Mouse (Mus musculus) granulocyte monocyte progenitor cell, adult 5-6 weeks (primary cell): ENCODE results near the gene Cdc73. TPM values are rescaled to one million over a fixed set of nuclear protein-coding genes. Genes with fewer than 3 reads are reported as not detected.
"Not testable (repeated sequence)": the region's sequence is repeated elsewhere in the genome, so short reads cannot be mapped to it uniquely, and the experiment has no call there.

Experiments used
- ATAC-seq: replicated peaks from 2 replicates; pipeline ENCODE4 v1.8.0; 2016; ENCODE audit warnings: mild to moderate bottlenecking, moderate TSS enrichment, inconsistent platforms; ENCODE audit not compliant: poor library complexity, severe bottlenecking
- total RNA-seq, 2 experiments: library from RNA; stranded (forward) in 1 of 2; stranded (reverse) in 1 of 2; fragments of 200-712, 200-1000 nt in 1 of 2; fragments of >200 nt in 1 of 2; fragmentation: Nextera tagmentation in 1 of 2; gene quantifications; 2 replicates each; pipeline ENCODE4 v1.2.3; 2014 to 2017

The Cdc73 gene
- total RNA-seq, 2 experiments from 2014 or later, result 19.1 to 53.7 TPM

DNA sequence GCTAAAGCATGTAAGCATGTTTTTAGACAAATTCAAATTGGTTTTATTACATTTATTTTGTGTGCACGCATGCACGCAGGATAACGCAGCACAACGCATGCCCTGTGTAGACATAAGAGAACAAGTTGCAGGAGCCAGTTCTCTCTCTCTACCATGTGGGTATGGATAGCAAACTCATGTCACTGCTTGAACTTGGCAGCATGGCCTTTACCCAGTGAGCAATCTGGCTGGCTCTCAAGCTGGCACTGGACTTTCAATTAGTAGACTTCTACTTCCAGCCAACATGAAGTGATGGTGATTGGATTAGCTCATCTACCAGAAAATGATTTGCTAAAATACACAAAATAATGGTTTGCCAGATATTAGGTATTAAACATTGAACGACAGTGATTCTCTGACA, 21.6 kb downstream of the Cdc73 start:
- no peak for ATAC-seq

DNA sequence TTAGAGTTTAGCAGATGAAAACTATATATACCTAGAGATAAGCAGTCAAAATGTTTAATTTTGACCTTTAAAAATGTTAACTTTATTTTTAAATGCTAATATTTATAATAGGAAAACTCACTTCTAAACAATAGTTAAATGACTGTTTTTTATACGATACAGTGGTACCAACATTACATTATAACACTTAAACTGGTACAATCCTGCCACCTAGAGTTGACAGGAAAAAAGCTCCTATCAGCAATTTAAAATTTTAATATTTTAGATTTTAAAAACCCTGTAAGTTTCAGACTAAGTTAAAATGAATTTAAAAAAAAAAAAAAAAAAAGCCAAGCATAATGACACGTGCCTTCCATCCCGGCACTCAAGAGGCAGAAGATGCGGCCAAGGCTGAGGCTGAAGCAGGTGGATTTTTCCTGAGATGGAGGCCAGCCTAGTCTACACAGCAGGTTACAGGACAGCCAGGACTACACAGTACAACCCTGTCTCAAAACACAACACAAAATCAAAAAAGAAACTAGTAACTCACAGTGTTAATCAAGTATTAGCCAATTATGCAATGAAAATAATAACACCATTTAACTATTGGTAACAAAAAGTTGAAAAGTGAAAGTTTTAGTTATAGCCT, 26.8 kb downstream of the Cdc73 start:
- no peak for ATAC-seq

GRCm38 (mm10) chr1:143664786-143665185, 37.9 kb downstream of the Cdc73 start:
- not testable (repeated sequence) for ATAC-seq

DNA sequence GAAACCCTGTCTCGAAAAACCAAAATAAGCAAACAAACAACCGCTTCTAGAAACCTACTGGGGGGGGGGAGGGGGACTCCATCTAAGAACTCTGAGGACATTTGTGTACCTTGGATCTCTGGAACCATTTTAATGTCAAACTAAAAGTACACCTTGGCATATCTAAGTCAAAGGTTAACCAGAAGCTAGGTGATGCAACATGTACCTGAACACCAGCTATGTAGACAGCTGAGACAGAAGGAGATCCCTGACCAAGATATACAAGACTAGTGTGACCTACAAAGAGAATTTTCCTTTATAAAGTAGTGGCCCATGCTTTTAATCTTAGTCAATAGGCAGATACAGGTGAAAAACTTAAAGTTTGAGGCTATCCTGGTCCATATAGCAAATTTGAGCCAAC, 39.5 kb downstream of the Cdc73 start:
- no peak for ATAC-seq

DNA sequence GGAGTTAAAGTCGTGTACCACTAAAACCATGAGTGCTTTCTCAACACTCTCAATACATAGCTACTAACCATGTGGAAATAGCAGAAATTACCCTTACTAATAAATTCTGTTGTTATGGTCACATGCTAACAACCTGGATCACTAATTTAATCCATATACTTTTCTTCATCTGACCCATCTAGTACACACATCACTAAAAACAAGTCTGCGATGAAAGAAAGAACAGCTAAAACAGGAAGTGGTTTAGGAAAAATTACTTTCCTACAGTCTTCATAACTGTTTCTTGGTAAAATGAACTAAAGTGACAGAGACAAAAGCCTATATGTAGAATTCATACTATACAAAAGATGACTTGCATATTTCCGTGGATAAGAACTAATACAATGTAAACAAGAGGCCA, 49.0 kb downstream of the Cdc73 start:
- ATAC-seq, result peak; percentile 40

DNA sequence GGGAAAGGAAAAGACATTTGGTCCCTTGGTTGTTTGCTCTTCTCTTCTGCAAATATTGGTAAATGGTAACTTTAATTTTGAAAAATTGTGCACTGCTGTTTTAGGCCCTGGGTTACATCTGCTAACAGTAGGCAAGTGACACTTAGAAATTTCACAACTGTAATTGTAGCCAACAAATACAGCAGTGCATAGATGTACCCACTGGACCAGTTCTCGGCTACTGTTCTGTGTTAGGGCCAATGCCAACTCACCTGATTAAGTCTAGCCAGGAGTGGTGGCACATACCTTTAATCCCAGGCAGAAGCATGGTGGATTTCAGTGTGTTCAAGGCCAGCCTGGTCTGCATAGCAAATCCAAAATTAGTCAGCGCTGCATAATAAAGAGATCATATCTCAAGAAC, 52.4 kb downstream of the Cdc73 start:
- ATAC-seq, result no peak

DNA sequence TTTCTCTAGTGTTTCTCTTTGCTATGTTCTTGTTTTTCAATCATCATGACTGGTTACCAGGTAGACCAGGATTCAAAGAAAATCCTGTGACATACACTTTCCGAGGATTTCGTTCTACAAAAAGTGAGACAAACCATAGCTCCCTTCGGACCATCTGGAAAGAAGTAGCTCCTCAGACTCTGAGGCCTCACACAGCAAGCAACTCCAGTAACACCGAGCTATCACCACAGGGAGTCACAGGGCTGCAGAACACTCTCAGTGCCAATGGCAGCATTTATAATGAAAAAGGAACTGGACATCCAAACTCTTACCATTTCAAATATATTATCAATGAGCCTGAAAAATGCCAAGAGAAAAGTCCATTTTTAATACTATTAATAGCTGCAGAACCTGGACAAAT, 56.5 kb downstream of the Cdc73 start:
- ATAC-seq, result no peak

DNA sequence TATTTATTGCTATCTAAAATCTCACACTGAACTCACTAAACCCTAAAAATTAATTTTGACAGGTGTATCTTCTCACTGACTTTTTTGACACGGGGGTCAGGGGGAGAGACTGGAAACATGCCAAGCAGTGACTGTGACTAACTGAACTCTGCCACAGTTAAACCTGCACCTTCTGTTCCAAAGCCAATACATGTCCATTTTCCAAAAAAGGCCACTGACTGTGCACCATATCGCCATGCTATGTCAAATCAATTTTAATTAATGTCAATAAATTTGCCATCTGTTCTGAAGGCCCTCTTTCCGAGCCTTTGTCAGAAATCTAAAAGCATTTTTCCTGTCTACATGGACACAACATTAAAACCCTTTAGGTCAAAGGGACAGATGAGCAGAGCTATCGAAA, 57.3 kb downstream of the Cdc73 start:
- no peak for ATAC-seq

DNA sequence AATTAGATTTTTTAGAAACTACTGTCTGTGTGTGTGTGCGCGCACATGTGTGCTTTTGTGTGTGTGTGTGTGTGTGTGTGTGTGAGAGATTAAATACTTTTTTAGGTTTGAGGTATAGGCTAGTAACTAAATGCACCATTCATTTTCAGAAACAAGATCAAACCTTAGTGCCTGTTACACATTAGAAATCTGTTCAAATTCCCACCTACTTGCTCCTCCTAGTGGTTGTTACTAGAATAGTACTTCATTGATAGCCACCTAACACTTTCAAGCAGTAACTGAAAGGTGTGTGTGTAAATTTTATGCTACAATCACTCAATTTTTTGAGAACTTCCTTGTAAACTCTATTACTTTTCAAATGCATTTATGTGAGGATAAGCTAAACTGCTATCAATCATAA, 58.5 kb downstream of the Cdc73 start:
- peak; percentile 84 for ATAC-seq

GRCm38 (mm10) chr1:143640650-143641407, 61.9 kb downstream of the Cdc73 start, which contains the start of gene B3galt2:
Gene B3galt2 (plus strand): TSS chr1:143640664.
- peak; percentile 69 for ATAC-seq

DNA sequence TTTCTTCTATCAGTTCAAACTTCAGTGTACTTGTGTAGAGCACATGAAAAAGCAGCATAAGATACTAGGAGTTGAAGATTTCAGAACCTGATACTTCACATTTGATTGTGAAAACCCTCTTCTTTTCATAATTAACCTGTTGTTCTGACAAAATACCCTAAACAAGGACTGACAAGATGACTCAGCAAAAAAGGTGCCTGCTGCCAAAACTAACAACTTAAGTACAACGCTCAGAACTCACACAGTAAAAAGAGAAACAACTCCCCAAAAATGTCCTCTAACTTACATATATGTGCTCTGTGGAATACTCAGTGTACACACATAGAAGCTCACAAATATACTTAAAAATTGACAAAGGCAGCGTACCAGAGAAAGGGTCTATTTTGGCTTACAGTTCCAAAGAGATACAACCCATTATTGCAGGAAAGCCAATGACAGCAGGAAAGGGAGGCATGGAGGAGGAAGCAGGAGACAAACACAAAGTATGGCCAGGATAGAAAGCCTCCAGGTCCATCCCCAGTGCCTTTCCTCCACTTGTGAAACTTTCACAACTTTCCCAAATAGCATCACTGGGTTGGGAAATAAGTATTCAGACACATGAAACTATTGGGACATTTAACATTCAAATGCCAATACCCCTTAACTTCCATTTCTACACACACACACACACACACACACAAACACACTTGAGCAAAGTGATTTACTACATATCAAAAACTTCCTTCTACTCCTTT, 69.7 kb downstream of the Cdc73 start:
- peak; percentile 48 for ATAC-seq

DNA sequence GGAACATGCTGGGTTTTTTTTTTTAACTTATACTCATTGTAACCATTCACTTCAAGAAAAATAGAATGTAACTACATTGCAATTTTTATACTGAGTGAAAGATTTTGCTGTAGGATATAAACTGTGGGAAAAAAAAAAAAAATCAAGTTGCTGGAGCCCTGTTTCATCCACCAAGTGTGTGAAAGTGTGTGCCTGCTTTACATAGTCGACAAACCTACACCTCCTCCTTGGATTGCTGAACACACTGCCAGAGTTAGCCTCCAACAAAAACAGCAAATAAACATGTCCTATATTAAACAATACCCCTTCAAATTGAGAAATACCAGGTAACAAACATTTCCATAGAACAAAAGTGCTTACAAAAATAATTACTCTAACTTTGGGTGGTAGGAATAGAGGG, 70.3 kb downstream of the Cdc73 start:
- no peak for ATAC-seq

DNA sequence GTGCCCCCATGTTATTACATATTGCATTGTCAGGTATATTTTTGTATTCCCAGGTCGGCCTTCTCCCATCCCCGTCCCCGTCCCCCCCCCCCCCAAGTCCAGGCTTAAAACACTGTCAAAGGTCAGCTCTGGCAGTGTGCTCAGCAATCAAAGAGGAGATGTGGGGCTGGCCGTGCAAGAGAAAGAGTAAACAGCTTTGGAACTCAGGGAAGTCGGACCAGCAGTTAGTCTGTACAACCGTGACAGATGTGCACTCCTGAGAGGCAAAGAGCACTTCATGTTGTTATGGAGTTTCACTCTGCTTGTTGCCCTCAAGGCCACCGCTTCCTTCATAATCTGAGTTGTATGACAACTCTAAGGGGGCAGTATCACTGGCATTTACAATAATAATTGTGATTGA, 71.4 kb downstream of the Cdc73 start:
- ATAC-seq, result no peak

DNA sequence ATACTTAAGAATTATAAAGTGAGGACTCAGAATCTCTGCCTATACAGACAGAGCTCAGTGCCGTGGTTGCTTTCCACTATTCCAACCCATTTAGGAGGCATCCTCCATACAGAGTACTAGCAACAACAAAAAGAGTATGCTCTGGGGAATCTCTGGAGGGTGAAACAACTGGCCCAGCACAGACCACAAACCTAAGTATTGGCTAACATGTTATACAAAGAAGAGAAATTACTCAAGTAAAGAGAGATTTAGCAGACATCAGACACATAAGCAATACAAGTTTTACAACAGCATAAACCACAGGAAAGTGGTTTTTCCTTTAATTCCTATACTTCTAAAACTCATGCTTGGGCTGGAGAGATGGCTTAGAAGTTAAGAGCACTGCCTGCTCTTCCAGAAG, 80.1 kb downstream of the Cdc73 start:
- ATAC-seq, result peak; percentile 87

GRCm38 (mm10) chr1:143621930-143622329, 80.8 kb downstream of the Cdc73 start:
- ATAC-seq, result peak; percentile 58

DNA sequence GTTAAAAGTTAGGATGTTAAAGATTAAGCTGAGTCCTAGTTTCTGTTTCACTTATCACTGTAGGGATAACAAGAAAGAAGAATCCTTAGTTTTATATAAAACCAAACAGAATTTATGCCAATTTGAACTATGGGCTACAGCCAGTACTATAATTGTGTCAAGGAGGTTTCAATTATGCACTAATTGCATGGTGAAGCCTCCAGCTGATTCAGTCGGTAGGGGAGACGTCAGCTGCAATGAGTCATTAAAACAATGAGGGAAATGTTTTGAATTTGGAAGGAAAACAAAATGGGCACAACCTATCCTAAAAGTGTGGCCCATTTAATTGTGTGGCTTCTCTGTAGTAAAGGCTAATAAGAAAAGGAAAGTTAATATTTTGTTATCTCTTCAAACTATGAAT, 82.9 kb downstream of the Cdc73 start:
- ATAC-seq, result no peak

DNA sequence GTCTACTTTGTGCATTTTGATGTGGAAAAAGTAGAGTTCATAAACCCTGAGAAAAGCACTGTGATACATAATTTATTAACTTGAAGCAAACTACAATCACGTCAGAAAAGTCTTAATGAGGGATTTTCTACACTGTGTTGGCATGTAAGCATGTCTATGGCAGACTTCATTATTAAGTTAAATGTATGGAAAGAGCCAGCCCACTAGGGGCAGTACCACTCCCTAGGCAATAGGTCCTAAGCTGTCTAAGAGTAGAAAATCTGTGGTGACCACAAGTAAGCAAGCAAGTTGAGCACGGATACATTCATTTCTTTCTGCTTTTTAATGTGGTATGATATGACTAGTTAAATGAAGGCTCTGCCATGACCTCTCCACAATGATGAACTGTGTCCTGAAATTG, 89.8 kb downstream of the Cdc73 start:
- no peak for ATAC-seq

DNA sequence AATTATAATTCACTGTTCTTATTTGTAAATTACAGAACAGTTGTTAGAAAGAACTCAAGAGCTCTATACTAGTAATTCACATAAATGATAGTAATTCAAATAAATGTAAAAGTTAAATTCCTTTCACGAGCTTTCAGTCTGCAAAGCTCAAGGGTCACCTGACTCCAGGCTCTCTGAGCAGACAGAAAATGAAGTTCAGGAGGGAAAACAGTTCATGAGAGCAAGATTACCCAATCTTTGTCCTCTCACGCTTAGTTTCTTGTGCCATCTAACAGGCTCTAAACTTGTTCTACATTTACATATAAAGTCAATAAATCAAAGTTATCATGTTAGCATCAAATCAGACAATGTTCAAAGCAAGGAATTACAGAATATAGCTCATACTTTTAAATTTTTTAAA, 93.8 kb downstream of the Cdc73 start:
- no peak for ATAC-seq

DNA sequence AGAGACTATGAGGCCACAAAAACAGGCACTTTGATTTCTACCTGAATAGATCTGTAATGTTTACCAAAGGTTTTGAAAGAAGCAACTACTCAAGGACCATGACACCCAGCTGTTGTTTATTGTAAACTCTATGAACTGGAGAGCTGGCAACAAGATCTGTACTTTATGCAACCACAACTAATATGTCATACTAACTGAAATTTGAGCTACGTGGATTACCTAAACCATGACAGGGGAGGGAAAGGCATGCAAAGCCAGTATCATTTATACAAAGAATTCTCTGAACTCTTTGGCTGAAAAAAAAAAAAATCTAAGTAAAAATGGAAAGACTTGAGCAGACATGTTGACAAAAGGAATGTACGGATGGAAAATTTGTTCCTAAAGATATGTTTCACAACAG, 105.8 kb downstream of the Cdc73 start:
- no peak for ATAC-seq

DNA sequence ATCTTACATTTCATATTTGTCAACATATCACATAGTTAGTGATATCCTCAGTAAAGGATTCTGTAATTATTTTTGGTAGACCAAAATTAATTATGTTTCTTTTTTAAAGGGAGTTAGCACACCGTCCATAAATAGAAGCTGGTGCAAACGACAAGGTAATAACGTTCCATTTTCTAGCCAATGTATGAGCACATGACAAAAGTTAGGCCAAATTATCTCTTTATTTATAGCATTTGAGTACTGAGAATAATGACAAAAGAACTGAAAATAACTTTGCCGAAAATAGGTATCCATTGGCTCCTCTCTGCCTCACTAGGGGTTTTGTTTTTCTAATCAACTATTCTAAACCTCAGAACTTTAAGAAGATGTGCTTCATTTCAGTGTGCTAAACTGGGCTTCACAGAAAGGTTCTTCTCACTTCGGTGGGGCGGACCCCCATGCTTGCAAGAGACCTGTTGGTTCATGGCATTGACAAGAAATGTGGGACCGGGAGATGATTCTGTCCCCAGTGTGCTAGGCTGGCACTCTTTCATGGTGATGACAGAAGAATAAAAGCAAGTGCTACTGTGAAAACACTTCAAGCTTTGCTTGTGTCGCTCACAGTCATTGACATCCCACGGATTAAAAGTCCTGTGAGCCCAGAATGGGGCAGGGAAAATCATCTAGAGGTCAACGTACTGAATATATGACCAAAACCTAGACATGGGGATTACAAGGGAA, 125.7 kb downstream of the Cdc73 start:
- no peak for ATAC-seq

- peak; percentile 63 for ATAC-seq
Measured at GRCm38 (mm10) chr1:143558235-143558634, 144.5 kb downstream of the Cdc73 start.
